Mouse (Mus musculus): Measurements from ENCODE around the gene Ly6g5b.

GRCm38 (mm10) chr17:35135591-35136320, 20.5 kb upstream of the Ly6g5b start:
- TF ChIP-seq POLR2A (IDR thresholded peaks at IDR 0.05; ENCODE audit: control insufficient read depth, low read depth, low read length) (peak; percentile 28), CTCF (IDR thresholded peaks at IDR 0.05; ENCODE audit: control insufficient read depth, insufficient read depth, insufficient replicate concordance, low read depth, low read length) (no peak)
